Mouse (Mus musculus) cerebellum, adult 11-12 months (tissue): ENCODE measurements around the gene Ptdss2.

Experiments used
- DNase-seq: peaks from one replicate; pipeline ENCODE4 v3.0.0; 2022

Ptdss2 gene

DNA sequence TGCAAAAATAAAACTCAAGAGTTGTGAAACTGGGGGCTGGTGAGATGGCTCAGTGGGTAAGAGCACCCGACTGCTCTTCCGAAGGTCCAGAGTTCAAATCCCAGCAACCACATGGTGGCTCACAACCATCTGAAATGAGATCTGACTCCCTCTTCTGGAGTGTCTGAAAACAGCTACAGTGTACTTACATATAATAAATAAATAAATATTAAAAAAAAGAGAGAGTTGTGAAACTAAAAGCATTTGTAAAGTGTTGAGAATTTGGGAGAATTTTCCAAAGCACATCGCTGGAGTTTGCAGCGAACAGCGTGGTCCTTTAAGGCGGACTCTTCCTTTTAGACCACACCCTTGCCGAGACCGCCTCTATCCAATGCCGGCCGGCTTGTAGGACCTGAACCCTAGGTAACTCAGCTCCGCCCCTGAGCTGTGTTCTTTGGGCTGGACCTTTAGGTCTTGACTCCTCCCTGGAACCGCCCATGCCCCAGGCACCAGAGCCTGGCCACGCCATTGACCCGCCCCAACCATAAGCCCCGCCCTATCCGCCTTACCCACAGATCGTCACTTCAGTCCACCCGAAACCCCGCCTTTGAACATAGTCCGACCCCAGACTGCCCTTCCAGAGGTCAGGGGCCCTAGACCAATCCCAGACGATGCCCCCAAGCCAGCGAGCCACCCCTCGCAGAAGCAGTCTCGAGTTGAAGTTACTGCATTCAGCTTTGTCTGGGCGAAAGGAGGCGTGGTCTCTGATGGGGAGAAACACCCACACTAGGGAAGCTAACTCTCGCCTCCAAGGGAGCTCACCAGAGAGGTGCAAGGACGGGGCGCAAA is 721 bp downstream of the Ptdss2 start:
- peak; percentile 94 for DNase-seq

DNA sequence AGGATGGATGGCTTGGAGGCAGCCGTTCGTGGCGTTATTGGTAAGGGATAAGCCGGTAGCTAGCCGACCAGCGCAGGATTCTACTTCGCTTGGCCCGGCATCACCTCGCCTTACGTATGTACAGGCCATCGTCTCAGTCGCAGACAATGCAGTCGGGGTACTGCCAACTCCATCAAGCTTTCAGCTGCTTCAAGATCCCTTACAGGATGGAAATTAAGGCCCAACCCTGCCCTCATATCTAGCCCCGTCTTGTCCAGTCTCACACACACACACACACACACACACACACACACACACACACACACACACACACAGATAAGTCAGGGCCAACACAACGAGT is 1.3 kb downstream of the Ptdss2 start:
- no peak for DNase-seq

DNA sequence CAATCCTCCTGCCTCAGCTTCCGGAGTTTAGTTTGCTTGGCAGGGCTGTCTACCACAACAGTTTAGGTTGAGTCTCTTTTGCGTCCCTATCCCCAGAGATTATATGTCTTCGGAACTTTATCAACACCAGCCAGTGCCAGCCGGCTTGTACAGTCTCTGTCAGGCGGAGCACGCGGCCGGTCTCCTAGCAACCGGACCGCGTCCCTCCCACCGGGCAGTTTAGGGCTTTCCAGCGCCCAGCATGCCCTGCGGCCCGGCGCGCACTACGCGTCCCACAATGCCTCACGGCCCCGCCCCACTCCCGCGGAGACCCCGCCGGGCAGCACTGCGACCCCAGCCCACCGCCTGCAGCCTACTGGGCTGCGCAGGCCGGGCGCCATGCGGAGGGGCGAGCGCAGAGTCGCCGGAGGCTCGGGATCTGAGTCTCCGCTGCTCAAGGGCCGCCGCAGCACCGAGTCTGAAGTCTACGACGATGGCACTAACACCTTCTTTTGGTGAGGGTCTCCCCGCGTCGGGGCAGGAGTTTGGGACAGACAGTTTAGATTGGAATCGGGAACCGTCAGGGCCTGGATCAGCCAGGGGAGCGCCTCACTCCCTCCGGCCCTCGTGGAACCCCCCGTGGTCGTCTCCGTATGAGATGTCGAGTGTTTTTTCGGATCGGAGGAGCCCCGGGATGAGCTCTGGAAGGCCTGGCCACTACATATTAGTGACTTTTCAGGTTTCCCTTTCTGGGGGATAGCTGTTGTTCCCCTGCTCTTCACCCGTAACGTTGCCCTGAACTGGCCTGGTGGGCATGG is 9.0 kb downstream of the Ptdss2 start:
- peak; percentile 89 for DNase-seq

DNA sequence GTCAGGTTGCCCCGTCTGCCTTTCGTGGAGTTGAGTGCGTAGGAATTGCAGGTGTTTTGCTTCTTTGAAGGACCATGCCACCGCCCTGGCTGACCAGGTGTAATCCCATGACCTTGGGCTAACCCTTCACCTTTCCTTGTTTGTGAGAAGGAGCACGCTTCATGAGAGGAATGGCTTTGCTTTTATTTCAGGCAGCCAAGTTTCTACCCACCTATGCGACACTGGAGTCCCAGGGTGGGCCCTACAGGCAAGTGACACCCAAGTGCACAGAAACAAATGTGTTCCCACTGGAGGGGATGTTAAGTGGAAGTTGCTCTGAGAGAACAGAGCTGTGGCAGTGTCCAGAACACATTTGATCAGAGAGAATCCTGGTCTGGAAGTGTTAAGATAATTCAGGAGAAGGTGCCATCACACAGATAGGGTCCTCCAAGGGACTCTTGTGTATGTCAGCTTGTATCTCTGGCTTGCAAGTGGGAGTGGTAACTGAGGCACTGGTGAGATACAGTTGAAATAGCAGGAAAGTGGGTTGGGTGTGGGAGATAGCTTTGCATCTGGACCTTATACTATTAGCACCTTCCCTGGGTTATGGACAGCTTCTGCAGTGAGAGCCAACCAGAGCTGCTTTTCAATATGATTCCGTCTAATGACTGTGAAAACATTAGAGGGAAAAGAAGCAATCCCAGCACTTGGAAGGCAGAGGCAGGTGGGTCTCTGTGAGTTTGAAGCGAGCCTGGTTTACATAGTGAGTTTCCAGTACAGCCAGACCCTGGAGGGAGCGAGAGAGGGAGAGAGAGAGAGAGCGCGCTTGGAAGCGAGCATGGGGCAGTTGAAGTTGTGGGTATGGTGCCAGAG is 9.9 kb downstream of the Ptdss2 start:
- no peak for DNase-seq

DNA sequence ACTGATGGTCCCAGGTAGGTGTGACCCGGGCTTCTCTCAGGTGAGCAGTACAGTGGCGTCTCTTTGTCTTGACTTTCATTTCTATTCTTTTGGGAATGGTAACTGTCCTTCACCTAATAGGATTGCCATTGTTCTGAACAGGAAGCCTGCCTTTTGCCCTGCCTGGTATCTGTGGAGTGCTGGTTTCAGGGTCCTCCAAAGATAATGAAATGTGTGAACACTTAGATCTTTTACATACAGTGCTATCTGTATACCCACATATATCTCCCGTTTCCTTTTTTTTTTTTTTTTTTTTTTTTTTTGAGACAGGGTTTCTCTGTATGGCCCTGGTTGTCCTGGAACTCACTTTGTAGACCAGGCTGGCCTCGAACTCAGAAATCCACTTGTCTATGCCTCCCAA is 19.1 kb downstream of the Ptdss2 start:
- no peak for DNase-seq

DNA sequence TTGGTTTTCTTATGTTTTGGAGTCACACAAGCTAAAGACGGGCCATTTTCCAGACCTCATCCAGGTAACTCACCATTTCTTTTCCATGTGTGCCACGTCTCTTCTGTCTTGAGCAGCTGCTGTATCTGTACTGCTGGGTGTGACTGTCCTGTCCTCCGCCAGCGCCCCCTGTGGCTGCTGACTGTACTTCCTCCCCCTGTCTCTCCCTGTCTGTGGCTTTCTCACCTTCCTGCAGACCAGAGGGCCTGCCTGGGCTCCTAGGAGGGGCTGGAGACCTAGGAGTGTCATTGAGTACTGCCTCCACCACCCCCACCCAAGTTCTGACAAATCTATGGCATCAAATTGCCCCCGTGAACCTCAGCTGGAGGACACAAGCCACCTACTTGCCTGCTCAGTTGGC is 20.9 kb downstream of the Ptdss2 start:
- peak; percentile 49 for DNase-seq

DNA sequence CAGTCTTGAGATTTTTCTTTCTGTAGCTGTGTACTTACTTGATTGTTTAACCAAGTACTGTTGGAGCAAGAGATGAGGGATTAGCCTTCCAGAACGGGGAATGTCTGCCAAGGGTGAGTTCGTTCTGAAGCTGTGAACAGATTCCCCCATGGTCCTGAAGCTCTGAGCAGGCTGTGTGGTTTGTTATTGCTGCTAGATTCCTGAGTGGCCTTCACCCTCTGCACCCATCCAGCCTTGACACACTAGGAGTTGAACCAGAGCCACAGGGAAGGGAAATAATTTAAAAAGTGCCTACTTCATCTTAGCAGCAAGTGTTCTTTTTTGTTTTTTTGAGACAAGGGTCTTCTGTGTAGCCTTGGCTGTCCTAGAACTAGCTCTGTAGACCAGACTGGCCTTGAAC is 21.7 kb downstream of the Ptdss2 start:
- DNase-seq, result no peak

GRCm38 (mm10) chr7:141144650-141145049 is 22.5 kb downstream of the Ptdss2 start:
- DNase-seq, result no peak

DNA sequence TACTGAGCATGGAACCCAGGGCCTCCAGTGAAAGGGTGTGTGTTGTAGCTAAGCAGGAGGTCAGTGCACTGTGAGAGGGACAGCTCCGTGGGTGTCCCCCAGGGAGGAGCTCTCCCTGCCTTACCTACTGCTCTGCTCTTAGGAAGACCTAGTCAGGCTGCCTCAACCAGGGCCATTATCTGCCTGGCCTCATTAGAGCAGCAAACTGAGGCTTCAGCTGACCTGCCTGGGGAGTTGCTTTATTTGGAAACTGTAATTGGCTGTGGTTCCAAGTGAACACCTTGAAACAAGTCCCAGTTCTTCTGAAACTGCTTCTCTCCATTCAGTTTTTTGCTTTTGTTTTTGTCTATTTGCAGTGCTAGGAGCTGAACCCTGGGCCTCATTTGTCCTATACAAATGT is 23.2 kb downstream of the Ptdss2 start:
- peak; percentile 63 for DNase-seq

DNA sequence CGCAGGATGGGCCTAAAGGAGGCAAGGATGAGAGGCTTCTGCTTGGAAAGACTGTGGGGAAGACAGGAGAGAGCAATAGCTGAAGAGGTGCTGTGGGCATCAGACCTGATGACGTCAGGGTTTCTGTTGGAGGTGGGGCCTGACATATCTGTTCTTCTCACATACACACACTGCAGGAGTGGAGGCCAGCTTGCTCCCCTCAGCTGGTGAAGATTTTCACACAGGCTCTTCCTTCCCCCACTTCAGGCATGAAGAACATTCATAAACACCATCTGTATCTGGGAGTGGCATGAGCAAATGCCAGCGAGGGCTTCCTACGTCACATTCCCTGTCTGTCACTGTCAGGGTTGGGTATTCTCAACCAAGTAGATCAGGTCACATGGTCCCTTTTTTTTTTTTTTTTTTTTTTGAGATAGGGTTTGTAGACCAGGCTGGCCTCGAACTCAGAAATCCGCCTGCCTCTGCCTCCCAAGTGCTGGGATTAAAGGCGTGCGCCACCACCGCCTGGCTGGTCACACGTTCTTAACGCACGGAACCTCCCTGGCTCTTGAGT is 23.9 kb downstream of the Ptdss2 start:
- peak; percentile 42 for DNase-seq

- DNase-seq, result peak; percentile 60
These were observed 24.9 kb downstream of the Ptdss2 start for GRCm38 (mm10) chr7:141147044-141147443.

- no peak for DNase-seq
These were observed 26.5 kb downstream of the Ptdss2 start for GRCm38 (mm10) chr7:141148639-141149038.

- no peak for DNase-seq
These were observed 33.2 kb downstream of the Ptdss2 start for GRCm38 (mm10) chr7:141155362-141155761.

DNA sequence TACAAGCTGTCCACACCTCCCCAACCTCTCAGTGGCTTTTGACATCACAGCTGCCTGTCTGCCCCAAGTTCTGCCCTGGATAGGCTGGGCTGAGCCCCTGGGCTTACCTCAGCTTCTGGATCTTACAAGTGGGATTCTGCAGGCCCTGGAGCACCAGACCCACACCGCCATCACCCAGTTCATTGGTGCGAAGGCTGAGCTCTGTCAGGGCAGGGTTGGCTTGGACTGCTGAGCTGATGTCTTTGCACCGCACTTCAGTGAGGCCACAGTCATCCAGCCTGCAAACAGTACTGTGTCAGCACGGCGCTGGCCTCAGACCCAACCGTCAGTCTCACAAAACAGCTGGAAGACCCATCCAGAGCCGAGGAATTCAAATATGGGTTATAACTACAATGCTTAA is 42.2 kb downstream of the Ptdss2 start:
- no peak for DNase-seq

GRCm38 (mm10) chr7:141164850-141165249 is 42.7 kb downstream of the Ptdss2 start:
- no peak for DNase-seq

- DNase-seq, result peak; percentile 48
These were observed 45.8 kb downstream of the Ptdss2 start for GRCm38 (mm10) chr7:141167901-141168517.

DNA sequence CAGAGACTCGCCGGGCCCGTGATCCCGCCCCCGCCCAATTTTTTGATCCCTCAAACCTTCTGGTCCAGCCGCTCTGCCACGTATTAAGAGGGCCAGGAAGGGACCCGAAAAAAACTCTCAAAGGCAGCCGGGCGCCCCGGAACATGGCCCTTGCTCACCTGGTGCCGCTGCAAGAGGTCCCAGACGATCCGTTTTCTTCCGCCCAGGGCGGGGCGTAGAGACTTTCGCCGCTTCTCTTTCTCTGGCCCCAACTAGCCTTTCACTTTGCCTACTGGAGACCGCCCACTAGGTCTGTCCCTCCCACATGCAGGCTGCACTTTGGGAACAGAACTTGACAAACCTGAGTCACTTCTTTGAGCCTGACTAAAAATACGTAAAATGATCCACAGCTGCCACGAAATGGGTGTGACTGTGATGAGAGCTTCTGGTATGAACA is 46.4 kb downstream of the Ptdss2 start:
- DNase-seq, result no peak

DNA sequence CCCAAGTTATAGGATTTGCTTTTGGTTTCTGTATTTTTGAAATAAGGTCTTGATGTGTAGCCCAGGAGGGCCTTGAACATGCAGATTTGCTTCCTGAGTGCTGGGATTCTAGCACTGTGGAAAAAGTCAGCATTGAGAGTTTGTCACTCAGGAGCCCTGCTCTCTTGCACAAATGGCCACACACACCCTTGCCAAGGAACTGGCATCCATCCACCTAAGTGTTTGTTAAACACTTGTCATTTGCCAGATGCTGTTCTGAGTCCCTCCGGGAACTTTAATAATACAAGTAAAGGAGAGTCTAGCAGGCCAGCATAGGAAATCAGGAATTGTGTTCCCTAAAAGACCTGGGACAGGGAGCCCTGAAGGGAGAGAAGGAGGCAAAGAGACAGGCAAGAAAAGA is 47.1 kb downstream of the Ptdss2 start:
- DNase-seq, result no peak

GRCm38 (mm10) chr7:141169866-141170265 is 47.7 kb downstream of the Ptdss2 start:
- DNase-seq, result no peak

GRCm38 (mm10) chr7:141172116-141173006 is 50.2 kb downstream of the Ptdss2 start, which contains the start of gene Rnh1:
Rnh1 (minus strand) TSS chr7:141172857.
- peak; percentile 92 for DNase-seq

- no peak for DNase-seq
These were observed 51.2 kb downstream of the Ptdss2 start for GRCm38 (mm10) chr7:141173323-141173850.
